Mouse (Mus musculus) limb, embryonic 13.5 days (tissue): ENCODE measurements around the gene Kcnc2. TPM values are rescaled to one million over a fixed set of nuclear protein-coding genes. Genes with fewer than 3 reads are reported as not detected.

Source experiments
- ATAC-seq: fragments of 200-750 bp; cut with Nextera tagmentation; 2 replicates; pipeline ENCODE4 v1.8.0; 2017; ENCODE audit warnings: low read depth, moderate number of reproducible peaks, moderate TSS enrichment; ENCODE audit not compliant: low FRiP score
- H3K27ac ChIP-seq: fragments of 300-500 bp; sonication (generic); 2 replicates; pipeline ENCODE4 v1.5.1; 2015; ENCODE audit warnings: inconsistent platforms, mild to moderate bottlenecking, moderate library complexity
- H3K27me3 ChIP-seq: fragments of 300-500 bp; sonication (generic); 2 replicates; pipeline ENCODE4 v1.6.1; 2015; ENCODE audit warnings: mild to moderate bottlenecking, inconsistent platforms
- H3K36me3 ChIP-seq: fragments of 300-500 bp; sonication (generic); 2 replicates; pipeline ENCODE4 v1.6.1; 2015; ENCODE audit warnings: inconsistent platforms, mild to moderate bottlenecking, moderate library complexity
- H3K4me1 ChIP-seq: fragments of 300-500 bp; sonication (generic); 2 replicates; pipeline ENCODE4 v1.6.1; 2015; ENCODE audit warnings: inconsistent platforms
- H3K4me2 ChIP-seq: fragments of 300-500 bp; sonication (generic); replicated peaks from 2 replicates; pipeline ENCODE4 v1.6.1; 2015; ENCODE audit warnings: inconsistent platforms, mild to moderate bottlenecking, moderate library complexity
- H3K4me3 ChIP-seq: fragments of 300-500 bp; sonication (generic); 2 replicates; pipeline ENCODE4 v1.5.1; 2015; ENCODE audit warnings: moderate library complexity, mild to moderate bottlenecking, inconsistent platforms
- H3K9ac ChIP-seq: fragments of 300-500 bp; sonication (generic); 2 replicates; pipeline ENCODE4 v1.6.1; 2015; ENCODE audit warnings: mild to moderate bottlenecking, inconsistent platforms
- H3K9me3 ChIP-seq: fragments of 300-500 bp; sonication (generic); 2 replicates; pipeline ENCODE4 v1.6.1; 2016; ENCODE audit warnings: inconsistent platforms
- WGBS: fragments of 180-500 bp; shearing (Covaris S2); methylation state at CpG from one replicate; pipeline ENCODE4 v1.1.7; 2015; 5-methylcytosine and 5-hydroxymethylcytosine counted together
- polyA plus RNA-seq: library from polyadenylated mRNA; unstranded; fragments of >200 nt; fragmentation: Nextera tagmentation; extraction: Ambion mirVana; gene quantifications from 2 replicates; pipeline ENCODE4 v1.2.1, GENCODE M21; 2015

The Kcnc2 gene
- polyA plus RNA-seq, 1 experiment from 2014 or later: 0.51 TPM

DNA sequence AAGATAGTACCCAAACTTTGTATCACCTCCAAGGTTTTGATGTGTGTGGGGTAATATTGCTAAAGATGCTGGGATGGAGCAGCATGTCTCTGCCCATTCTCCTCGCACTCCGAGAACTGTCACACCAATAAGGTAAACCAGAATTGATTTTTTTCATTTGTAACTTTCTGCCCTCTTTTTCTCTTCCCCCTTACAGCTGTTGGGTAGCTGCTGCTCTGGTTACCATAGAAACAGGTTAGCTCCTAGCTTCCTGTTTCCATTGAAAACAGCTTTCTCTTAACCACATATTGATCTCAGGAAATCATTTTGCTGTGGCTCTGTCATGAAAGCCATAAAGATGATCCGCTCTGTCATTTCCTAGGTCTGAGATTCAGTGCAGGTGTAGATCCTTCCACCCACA lies 7.1 kb downstream of the Kcnc2 start:
- H3K9ac ChIP-seq: no peak overlapping the region
- no peak overlapping the region for H3K27ac ChIP-seq
- H3K9me3 ChIP-seq: no peaks in the 10 kb centered on the region
- H3K4me3 ChIP-seq: no peak overlapping the region
- H3K36me3 ChIP-seq: no peaks in the 10 kb centered on the region
- no peaks in the 10 kb centered on the region for H3K4me1 ChIP-seq
- H3K27me3 ChIP-seq: peaks cover 15% of the 10 kb centered on the region
- 80% methylated on average over 3 of the region's 3 CpGs for WGBS
- no peak overlapping the region for H3K4me2 ChIP-seq
- no peak for ATAC-seq

DNA sequence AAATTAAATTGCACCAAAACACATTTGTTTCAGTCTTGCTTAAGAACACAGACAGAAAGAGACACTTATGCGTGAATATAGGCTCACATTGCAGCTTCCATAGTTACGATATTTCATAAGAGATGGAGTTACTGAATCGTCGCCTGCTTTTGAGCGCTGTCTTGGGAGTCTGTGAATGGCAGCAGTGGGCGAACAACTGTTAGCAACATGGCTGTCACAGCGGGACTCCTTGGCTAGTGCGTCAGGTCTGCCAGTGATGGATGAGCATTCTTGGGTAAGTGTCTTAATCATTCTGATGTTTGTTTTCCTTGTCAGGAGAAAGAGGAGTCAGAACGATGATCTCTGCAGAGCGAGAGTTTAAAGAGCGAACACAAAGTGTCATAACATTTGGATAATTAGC lies 44.2 kb downstream of the Kcnc2 start:
- Histone ChIP-seq H3K4me1 (no peaks in the 10 kb centered on the region), H3K4me3 (no peak overlapping the region), H3K4me2 (no peak overlapping the region), H3K9me3 (no peaks in the 10 kb centered on the region), H3K9ac (no peak overlapping the region), H3K27me3 (no peaks in the 10 kb centered on the region), H3K27ac (no peak overlapping the region), H3K36me3 (no peaks in the 10 kb centered on the region)
- 49% methylated on average over 11 of the region's 11 CpGs for WGBS
- ATAC-seq: no peak

DNA sequence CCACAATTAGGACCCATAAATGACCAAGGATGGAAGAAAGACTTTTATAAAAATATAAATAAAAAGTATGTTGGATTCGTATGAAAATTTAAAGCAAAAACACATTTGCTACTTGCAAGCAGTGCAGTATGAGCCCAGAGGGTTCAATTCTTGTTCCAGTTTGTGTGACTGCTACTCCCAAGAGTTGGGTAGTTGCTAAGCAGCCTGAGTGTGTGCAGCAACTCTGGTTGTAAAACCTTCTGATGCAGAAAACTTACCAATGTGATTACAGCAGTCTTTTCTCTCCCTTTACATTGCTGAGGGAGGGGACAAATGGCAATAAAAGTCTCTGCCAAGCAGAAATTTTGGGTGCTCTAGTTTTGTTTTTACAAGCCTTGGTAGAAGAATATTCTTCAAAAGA lies 46.9 kb downstream of the Kcnc2 start:
- 64% methylated on average over 1 of the region's 1 CpGs for WGBS
- Histone ChIP-seq H3K4me2 (no peak overlapping the region), H3K4me1 (no peaks in the 10 kb centered on the region), H3K9me3 (no peaks in the 10 kb centered on the region), H3K36me3 (no peaks in the 10 kb centered on the region), H3K9ac (no peak overlapping the region), H3K27ac (no peak overlapping the region), H3K4me3 (no peak overlapping the region), H3K27me3 (no peaks in the 10 kb centered on the region)
- ATAC-seq: peak; percentile 64; the same call in 1 of the 2 replicates

DNA sequence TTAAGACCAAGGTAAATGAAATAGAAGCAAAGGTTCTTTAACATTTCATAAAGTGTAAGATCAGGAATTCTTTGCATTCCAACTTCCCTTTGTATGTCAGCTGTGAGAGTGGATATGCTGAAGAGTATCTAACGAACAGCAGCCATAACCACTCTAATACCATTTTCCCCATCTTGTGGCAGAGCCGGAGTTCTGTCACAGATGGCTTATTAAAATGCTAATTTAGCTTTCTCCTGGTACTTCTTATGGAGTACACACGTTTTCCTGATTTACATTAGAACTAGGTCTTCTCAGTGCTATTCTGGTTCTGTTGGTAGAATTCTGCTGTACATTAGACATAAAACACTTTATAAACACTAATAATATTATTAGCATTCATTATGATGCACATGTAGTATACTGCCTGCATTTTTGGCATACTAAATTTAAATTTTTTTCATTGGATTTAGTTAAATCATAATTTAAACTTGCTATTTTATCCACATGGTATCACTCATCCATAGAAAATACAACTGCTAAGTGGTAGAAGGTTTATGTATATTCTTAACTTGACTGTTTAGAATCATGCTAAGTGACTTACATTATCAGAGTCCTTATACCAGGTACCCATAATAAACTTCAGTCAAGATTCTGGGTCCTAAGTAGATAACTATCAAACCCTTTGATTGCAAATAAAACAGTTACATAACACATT lies 86.9 kb downstream of the Kcnc2 start:
- 55% methylated on average over 3 of the region's 3 CpGs for WGBS
- no peak overlapping the region for H3K4me2 ChIP-seq
- H3K27ac ChIP-seq: no peak overlapping the region
- H3K4me3 ChIP-seq: no peak overlapping the region
- H3K27me3 ChIP-seq: no peaks in the 10 kb centered on the region
- H3K4me1 ChIP-seq: no peaks in the 10 kb centered on the region
- H3K9ac ChIP-seq: no peak overlapping the region
- no peaks in the 10 kb centered on the region for H3K36me3 ChIP-seq
- ATAC-seq: no peak
- no peaks in the 10 kb centered on the region for H3K9me3 ChIP-seq

DNA sequence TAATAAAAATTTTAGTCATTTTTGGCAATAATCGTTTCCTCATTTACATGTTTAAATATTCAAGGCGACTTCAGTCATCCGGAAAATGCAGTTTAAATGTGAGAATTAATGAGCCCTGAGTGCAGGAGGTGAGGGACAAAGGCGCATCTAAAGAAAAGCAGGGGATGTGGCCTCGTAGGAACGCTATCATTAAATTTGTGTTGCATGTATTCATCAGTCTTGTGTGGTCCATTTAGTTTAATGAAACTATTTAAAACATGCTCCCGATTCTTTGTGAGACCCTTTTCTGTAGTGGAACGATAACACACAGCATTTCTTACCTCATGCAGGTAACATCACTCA lies 87.4 kb downstream of the Kcnc2 start:
- ATAC-seq: no peak
- Histone ChIP-seq H3K36me3 (no peaks in the 10 kb centered on the region), H3K4me3 (no peak overlapping the region), H3K27ac (no peak overlapping the region), H3K27me3 (no peaks in the 10 kb centered on the region), H3K4me2 (no peak overlapping the region), H3K9me3 (no peaks in the 10 kb centered on the region), H3K4me1 (no peaks in the 10 kb centered on the region), H3K9ac (no peak overlapping the region)
- WGBS: 78% methylated on average over 8 of the region's 8 CpGs

DNA sequence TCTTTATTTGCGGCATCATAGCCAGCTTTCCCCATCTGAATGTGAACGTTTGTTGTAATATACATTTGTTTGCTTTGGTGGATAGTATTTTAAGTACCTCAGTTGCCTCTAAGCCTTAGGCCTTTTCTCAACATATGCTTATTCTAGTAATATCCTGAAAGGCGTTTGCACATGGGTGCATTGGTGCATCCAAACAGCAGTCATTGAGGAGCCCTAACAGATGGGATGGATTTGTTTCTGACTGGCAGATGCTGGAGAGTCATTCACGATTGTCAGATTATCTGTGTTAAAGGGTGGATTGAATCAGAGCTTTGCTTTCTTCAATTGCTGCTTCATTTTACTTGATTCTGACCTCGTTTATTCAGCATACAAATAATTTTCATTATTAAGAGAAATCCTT lies 89.8 kb downstream of the Kcnc2 start:
- no peak overlapping the region for H3K27ac ChIP-seq
- 73% methylated on average over 5 of the region's 5 CpGs for WGBS
- H3K9ac ChIP-seq: no peak overlapping the region
- no peaks in the 10 kb centered on the region for H3K36me3 ChIP-seq
- ATAC-seq: no peak
- no peaks in the 10 kb centered on the region for H3K27me3 ChIP-seq
- no peak overlapping the region for H3K4me3 ChIP-seq
- no peaks in the 10 kb centered on the region for H3K4me1 ChIP-seq
- H3K9me3 ChIP-seq: no peaks in the 10 kb centered on the region
- no peak overlapping the region for H3K4me2 ChIP-seq

DNA sequence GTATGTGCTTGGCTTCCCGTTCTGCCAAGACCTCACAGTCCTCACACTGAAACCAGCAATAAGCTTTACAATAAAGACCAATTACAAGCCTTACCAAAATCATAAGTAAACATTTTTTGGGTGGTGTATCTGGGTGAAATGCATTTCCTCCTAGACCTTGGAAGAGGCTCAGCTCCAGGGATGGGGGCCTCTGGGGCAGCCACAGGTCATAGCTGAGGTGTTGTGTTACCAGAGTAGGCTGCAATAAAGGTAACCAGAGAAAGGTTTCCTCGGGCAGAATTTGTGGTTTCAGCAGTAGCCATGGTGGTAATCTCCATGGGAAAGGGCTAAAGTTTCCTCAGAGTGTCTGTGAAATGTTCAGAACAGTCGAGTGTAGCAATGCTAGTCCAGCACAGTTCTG lies 97.4 kb downstream of the Kcnc2 start:
- ATAC-seq: no peak
- H3K4me3 ChIP-seq: no peak overlapping the region
- no peaks in the 10 kb centered on the region for H3K36me3 ChIP-seq
- H3K9me3 ChIP-seq: no peaks in the 10 kb centered on the region
- H3K27ac ChIP-seq: no peak overlapping the region
- no peak overlapping the region for H3K9ac ChIP-seq
- WGBS: 57% methylated on average over 3 of the region's 3 CpGs
- H3K27me3 ChIP-seq: no peaks in the 10 kb centered on the region
- no peaks in the 10 kb centered on the region for H3K4me1 ChIP-seq
- no peak overlapping the region for H3K4me2 ChIP-seq

DNA sequence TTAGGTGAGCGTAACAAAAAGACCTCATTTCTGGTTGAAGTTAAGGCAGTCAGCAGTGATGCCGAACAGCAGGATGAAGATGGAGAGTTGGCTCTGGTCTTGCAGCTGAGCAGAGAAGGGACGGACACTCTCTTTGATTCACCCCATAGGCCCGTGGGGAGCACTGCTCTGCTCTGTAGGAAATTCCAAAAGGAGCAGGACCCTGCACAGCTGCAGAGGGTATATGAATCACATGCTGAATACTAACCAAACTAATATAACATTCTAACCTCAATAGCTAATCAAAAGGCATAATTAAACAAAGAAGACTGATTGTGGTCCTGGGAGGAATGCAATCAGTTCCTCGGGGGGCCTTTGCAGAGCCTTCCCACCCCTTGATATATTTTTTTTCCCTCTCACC lies 106.2 kb downstream of the Kcnc2 start:
- H3K4me1 ChIP-seq: no peaks in the 10 kb centered on the region
- H3K4me2 ChIP-seq: no peak overlapping the region
- no peak overlapping the region for H3K27ac ChIP-seq
- WGBS: 84% methylated on average over 5 of the region's 5 CpGs
- H3K9ac ChIP-seq: no peak overlapping the region
- no peaks in the 10 kb centered on the region for H3K9me3 ChIP-seq
- no peaks in the 10 kb centered on the region for H3K36me3 ChIP-seq
- ATAC-seq: no peak
- no peak overlapping the region for H3K4me3 ChIP-seq
- no peaks in the 10 kb centered on the region for H3K27me3 ChIP-seq

DNA sequence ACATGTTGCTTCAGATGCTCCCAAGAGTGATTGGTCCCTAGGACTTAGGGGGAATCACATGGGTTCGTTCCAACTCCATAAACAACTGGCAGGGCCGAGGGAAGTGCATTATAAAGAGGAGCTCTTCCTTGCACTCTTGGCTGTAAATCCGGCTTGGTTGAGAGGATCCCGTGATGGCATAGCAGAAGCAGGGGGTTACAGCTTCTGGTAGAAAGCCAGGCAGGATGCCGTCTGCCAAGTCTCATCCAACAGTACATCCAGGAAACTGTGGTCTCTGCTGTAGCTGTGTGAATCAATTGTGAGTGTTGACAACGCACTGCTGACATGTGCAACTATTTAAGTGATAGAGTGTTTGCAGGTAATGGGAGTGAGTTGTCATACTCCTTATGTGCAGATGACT lies 107.5 kb downstream of the Kcnc2 start:
- Histone ChIP-seq H3K27ac (no peak overlapping the region), H3K36me3 (no peaks in the 10 kb centered on the region), H3K4me3 (no peak overlapping the region), H3K27me3 (no peaks in the 10 kb centered on the region), H3K9me3 (no peaks in the 10 kb centered on the region), H3K9ac (no peak overlapping the region), H3K4me1 (no peaks in the 10 kb centered on the region), H3K4me2 (no peak overlapping the region)
- ATAC-seq: no peak
- 66% methylated on average over 6 of the region's 6 CpGs for WGBS

DNA sequence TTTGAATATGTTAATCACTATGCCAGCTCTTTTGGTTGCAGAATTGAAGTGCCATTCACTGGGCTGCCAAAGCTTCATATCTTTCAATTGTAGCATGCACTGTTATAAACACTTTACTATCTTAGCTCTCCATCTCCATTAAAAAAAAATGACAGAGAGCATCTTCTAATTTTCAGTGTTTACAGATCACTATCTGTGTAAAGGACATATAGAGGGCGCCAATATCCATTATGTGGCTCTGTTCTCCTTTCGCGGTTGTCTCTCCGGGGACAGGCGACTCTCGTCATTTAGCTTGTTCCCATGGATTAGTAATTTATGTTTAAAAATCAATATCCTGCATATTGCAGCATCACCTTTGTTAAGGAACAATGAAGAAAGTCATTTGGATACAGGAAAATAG lies 109.7 kb downstream of the Kcnc2 start:
- Histone ChIP-seq H3K36me3 (no peaks in the 10 kb centered on the region), H3K4me2 (no peak overlapping the region), H3K4me1 (no peaks in the 10 kb centered on the region), H3K9me3 (no peaks in the 10 kb centered on the region), H3K9ac (no peak overlapping the region), H3K27me3 (no peaks in the 10 kb centered on the region), H3K27ac (no peak overlapping the region), H3K4me3 (no peak overlapping the region)
- no peak for ATAC-seq
- WGBS: 90% methylated on average over 6 of the region's 6 CpGs

DNA sequence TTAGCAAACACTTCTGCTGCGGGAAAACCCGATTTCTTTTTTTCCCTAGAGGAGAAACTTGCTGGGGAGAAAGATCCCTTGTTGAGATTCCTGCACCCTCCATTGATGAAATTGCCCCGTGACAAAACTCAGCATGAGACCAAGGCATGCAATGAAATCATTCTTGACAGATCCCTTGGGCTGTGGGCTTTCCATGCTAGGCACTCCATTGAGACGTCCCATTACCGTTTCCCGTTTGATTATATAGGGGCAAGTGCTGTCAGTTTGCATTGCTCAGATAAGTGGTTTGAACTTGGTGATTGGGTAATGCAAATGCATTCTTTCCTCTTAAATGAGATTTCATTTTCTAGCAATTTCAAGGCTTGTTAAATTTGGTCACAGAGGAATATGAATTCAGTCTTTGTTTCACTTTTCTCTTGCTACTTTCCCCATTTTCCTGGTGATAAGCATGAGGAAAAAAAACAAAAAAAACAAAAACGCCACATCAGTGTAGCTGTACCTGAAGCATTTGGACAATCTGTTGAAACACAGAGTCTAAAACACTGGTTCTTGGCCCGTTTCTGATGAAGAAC lies 123.6 kb downstream of the Kcnc2 start:
- WGBS: 77% methylated on average over 8 of the region's 8 CpGs
- no peak for ATAC-seq
- no peak overlapping the region for H3K27ac ChIP-seq
- no peaks in the 10 kb centered on the region for H3K9me3 ChIP-seq
- H3K4me3 ChIP-seq: no peak overlapping the region
- no peak overlapping the region for H3K9ac ChIP-seq
- H3K4me1 ChIP-seq: no peaks in the 10 kb centered on the region
- H3K27me3 ChIP-seq: no peaks in the 10 kb centered on the region
- H3K4me2 ChIP-seq: no peak overlapping the region
- no peaks in the 10 kb centered on the region for H3K36me3 ChIP-seq

DNA sequence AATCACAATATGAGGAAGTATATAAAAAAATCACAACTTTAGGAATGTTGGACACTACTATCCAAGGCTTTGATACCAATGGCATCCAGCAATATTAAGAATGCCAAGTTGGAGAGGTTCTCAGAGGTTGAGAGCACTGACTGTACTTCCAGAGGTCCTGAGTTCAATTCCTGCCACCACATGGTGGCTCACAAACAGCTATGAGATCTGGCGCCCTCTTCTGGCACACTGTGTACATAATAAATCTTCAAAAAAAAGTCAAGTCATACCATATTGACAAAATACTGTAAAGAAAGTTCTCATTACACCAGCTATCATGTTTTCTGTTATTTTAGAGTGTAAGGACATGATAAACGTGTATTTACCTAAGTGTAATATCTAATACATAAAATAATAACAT lies 126.3 kb downstream of the Kcnc2 start:
- Histone ChIP-seq H3K27me3 (no peaks in the 10 kb centered on the region), H3K4me3 (no peak overlapping the region), H3K27ac (no peak overlapping the region), H3K36me3 (no peaks in the 10 kb centered on the region), H3K9me3 (no peaks in the 10 kb centered on the region), H3K9ac (no peak overlapping the region), H3K4me1 (0 out of 2 replicates have a peak, but pooled peaks cover 3% of the 10 kb centered on the region), H3K4me2 (no peak overlapping the region)
- 42% methylated on average over 2 of the region's 2 CpGs for WGBS
- ATAC-seq: no peak
